Mouse (Mus musculus): ENCODE data around the gene Sun5.

Sun5 gene

GRCm38 (mm10) chr2:153809921-153810320 lies 61.0 kb downstream of the Sun5 start:
- DNase-seq (ENCODE audit: low spot score in 2 of 2) = no peak

- no peak for DNase-seq (ENCODE audit: low spot score in 2 of 2)
These were observed 62.0 kb downstream of the Sun5 start for GRCm38 (mm10) chr2:153808841-153809240.

GRCm38 (mm10) chr2:153808146-153808545 lies 62.7 kb downstream of the Sun5 start:
- DNase-seq (ENCODE audit: low spot score in 2 of 2) = no peak

- peak; percentile 22 to 43 for DNase-seq (ENCODE audit: low spot score in 2 of 2)
These were observed 63.4 kb downstream of the Sun5 start for GRCm38 (mm10) chr2:153807464-153807863.
